Mouse (Mus musculus) liver, embryonic 14.5 days (tissue): ENCODE results near the gene Asl.

Experiments used
- CTCF ChIP-seq: IDR thresholded peaks from 2 replicates; pipeline ENCODE4 v1.5.1; 2016; ENCODE audit warnings: antibody characterized with exemption, low read depth, control low read depth
- EP300 ChIP-seq: IDR thresholded peaks from 2 replicates; pipeline ENCODE4 v1.6.1; 2016; ENCODE audit warnings: antibody characterized with exemption, low read depth

- TF ChIP-seq EP300 (no peak), CTCF (peak; percentile 92)
Observed at GRCm38 (mm10) chr5:130037752-130038455, 8.9 kb upstream of the Asl start.
